Mouse (Mus musculus): ENCODE results near the gene Chd2.

DNA sequence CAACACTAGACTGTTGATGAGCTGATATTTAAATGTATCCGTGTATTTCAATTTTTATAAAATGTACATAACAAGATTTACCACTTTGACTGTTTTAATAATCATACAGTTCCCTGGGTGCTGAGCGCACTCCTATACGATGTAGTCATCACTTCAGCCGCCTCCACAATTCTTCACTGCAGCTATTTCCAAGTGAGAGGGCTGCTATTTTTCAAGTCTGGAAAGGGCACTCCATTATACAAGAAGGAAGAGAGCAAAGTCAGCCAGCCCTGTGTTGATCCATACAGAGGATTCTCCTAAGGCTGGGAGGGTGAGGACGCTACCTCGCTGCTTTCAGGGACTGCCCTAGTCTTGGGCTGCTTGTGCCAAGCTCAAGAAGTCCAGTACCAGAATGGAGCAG lies 45.1 kb upstream of the Chd2 start:
- TF ChIP-seq POLR2A (IDR thresholded peaks at IDR 0.05; ENCODE audit: low read depth, low read length) = no peak
- no peak for TF ChIP-seq CTCF (conservative IDR thresholded peaks at IDR 0.05; ENCODE audit: insufficient read depth, insufficient read length, low read depth, low read length)

Data from kidney, adult 2 months (tissue).